Mouse (Mus musculus) embryonic fibroblast, embryonic 13.5 days (primary cell): ENCODE measurements around the gene Clstn3. TPM values are rescaled to one million over a fixed set of nuclear protein-coding genes. Genes with fewer than 3 reads are reported as not detected.
"Not testable (repeated sequence)": the region's sequence is repeated elsewhere in the genome, so short reads cannot be mapped to it uniquely, and the experiment has no call there.

ENCODE experiments used
- H3K27ac ChIP-seq: 2 replicates; pipeline ENCODE4 v1.5.1; 2012; ENCODE audit warnings: low read length, control low read depth, inconsistent platforms; ENCODE audit not compliant: insufficient read depth
- H3K4me1 ChIP-seq: 2 replicates; pipeline ENCODE4 v1.6.1; 2011; ENCODE audit warnings: low read length; ENCODE audit not compliant: control insufficient read depth, insufficient read depth
- H3K4me3 ChIP-seq: 2 replicates; pipeline ENCODE4 v1.5.1; 2011; ENCODE audit warnings: mild to moderate bottlenecking, control low read depth, low read length; ENCODE audit not compliant: insufficient read depth
- CTCF ChIP-seq: IDR thresholded peaks from 2 replicates; pipeline ENCODE4 v1.5.1; 2011; ENCODE audit warnings: mild to moderate bottlenecking, control low read depth, low read length, moderate library complexity, borderline replicate concordance; ENCODE audit not compliant: insufficient read depth
- POLR2A ChIP-seq: IDR thresholded peaks from 2 replicates; pipeline ENCODE4 v1.6.1; 2011; ENCODE audit warnings: low read depth, mild to moderate bottlenecking, control low read depth, low read length, moderate library complexity
- polyA plus RNA-seq: library from polyadenylated mRNA; stranded (reverse); fragments of >200 nt; gene quantifications from 2 replicates; pipeline ENCODE4 v1.2.4, GENCODE M21; 2011; ENCODE audit warnings: low read depth; ENCODE audit not compliant: missing spikeins, insufficient read length

Gene Clstn3
- polyA plus RNA-seq = 0.38 and 0.44 TPM in 2 replicates

- Histone ChIP-seq H3K4me1 (no peaks in the 10 kb centered on the region), H3K27ac (no peak within 1 kb of the TSS), H3K4me3 (peak within 1 kb of the TSS; percentile 26)
- TF ChIP-seq POLR2A = no peak
- TF ChIP-seq CTCF = no peak
These were observed at the start of gene Clstn3 for GRCm38 (mm10) chr6:124464305-124465271. TSS of gene Clstn3 (minus strand) at chr6:124464794.

GRCm38 (mm10) chr6:124512355-124512836, 47.8 kb upstream of the Clstn3 start, which contains the start of gene C1ra:
TSS of gene C1ra (plus strand) at chr6:124512405.
- Histone ChIP-seq H3K27ac (peak within 1 kb of the TSS; percentile 49), H3K4me3 (no peak within 1 kb of the TSS), H3K4me1 (no peaks in the 10 kb centered on the region)
- TF ChIP-seq CTCF (0 out of 2 replicates have a peak, but pooled peaks have one; percentile 23), POLR2A (peak; percentile 37; the same call in 1 of the 2 replicates)

GRCm38 (mm10) chr6:124511936-124512335, 47.3 kb upstream of the Clstn3 start:
- no peaks in the 10 kb centered on the region for H3K4me1 ChIP-seq
- H3K27ac ChIP-seq = no peak overlapping the region
- no peak overlapping the region for H3K4me3 ChIP-seq
- TF ChIP-seq POLR2A (no peak), CTCF (no peak)

- H3K27ac ChIP-seq, H3K4me3 ChIP-seq, H3K4me1 ChIP-seq: not testable (repeated sequence)
These were observed 44.6 kb upstream of the Clstn3 start for GRCm38 (mm10) chr6:124509192-124509591.

- TF ChIP-seq POLR2A = no peak
- no peak for TF ChIP-seq CTCF
- H3K27ac ChIP-seq = no peak overlapping the region
- no peaks in the 10 kb centered on the region for H3K4me1 ChIP-seq
- no peak overlapping the region for H3K4me3 ChIP-seq
These were observed 43.7 kb upstream of the Clstn3 start for GRCm38 (mm10) chr6:124508292-124508691.

GRCm38 (mm10) chr6:124506991-124507390, 42.4 kb upstream of the Clstn3 start:
- H3K27ac ChIP-seq = no peak overlapping the region
- no peaks in the 10 kb centered on the region for H3K4me1 ChIP-seq
- TF ChIP-seq CTCF (no peak), POLR2A (no peak)
- no peak overlapping the region for H3K4me3 ChIP-seq

GRCm38 (mm10) chr6:124505028-124505427, 40.4 kb upstream of the Clstn3 start:
- Histone ChIP-seq H3K27ac (no peak overlapping the region), H3K4me1 (peaks cover 3% of the 10 kb centered on the region; the same call in 1 of the 2 replicates), H3K4me3 (no peak overlapping the region)
- TF ChIP-seq CTCF (no peak), POLR2A (no peak)

- Histone ChIP-seq H3K4me3 (no peak overlapping the region), H3K27ac (no peak overlapping the region), H3K4me1 (peaks cover 3% of the 10 kb centered on the region; the same call in 1 of the 2 replicates)
- TF ChIP-seq POLR2A (no peak), CTCF (no peak)
These were observed 37.4 kb upstream of the Clstn3 start for GRCm38 (mm10) chr6:124502021-124502420.

GRCm38 (mm10) chr6:124501473-124501872, 36.9 kb upstream of the Clstn3 start:
- TF ChIP-seq POLR2A (no peak), CTCF (no peak)
- Histone ChIP-seq H3K4me1 (peaks cover 3% of the 10 kb centered on the region; the same call in 1 of the 2 replicates), H3K4me3 (no peak overlapping the region), H3K27ac (no peak overlapping the region)
